Mouse (Mus musculus): ENCODE measurements around the gene Sh3bgrl2.

DNA sequence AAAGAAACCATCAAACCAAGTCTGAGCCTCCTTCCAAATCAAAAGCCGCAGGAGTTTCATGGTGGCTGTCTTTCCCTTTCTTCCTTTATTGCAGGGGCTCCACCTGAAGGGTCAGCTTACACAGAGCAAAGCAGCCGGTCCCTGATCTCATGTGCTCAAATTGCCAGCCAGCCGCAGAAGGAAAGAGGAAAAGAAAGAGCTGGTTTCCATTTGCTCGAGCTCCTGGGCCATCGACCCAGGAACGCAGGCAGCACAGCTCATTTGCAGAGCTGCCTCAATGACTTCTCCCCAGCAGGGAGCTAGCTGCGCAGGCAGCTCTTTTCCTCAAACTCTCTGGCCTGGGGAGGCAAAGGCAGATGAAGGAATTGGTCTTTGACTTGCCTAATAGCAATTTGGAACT, 87.9 kb downstream of the Sh3bgrl2 start:
- TF ChIP-seq CTCF (conservative IDR thresholded peaks at IDR 0.05; ENCODE audit: insufficient read depth, insufficient read length, low read depth, low read length), result no peak
- TF ChIP-seq POLR2A (IDR thresholded peaks at IDR 0.05; ENCODE audit: low read depth, low read length), result no peak
